Mouse (Mus musculus): Measurements from ENCODE around the gene Olfr12.

DNA sequence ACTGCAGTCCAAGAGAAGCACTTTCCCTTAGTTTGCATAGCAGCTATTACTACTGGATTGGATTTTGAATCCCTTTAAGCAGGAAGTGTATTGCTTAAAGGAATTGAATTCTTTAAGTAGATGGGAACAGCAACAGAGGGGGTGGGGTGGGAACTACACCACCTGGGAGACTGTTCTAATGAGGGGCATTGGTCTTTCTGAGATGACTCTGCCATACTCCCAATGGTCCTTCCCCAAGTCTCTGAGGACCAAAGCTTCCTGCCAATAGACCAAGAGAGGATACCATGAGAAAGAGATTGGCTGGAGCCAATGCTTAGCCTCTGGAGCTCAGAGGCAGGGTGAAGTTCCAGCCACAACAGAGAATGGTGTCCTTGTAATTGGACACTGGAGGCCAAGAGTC is 23.5 kb upstream of the Olfr12 start, which contains the start of gene Olfr1411:
- TF ChIP-seq CTCF (IDR thresholded peaks at IDR 0.05; ENCODE audit: low read depth) (no peak), EP300 (optimal IDR thresholded peaks at IDR 0.05) (no peak)

Data from stomach, postnatal 0 days (tissue).